Mouse (Mus musculus): ENCODE data around the gene Rrp8.

- no peak for TF ChIP-seq CTCF (conservative IDR thresholded peaks at IDR 0.05; ENCODE audit: low read length)
- TF ChIP-seq POU5F1 (IDR thresholded peaks at IDR 0.05; ENCODE audit: borderline replicate concordance, low read length): no peak
- TF ChIP-seq NANOG (IDR thresholded peaks at IDR 0.05; ENCODE audit: borderline replicate concordance, low read length): no peak
Measured at GRCm38 (mm10) chr7:105767729-105768165, 30.6 kb upstream of the Rrp8 start.

All from E14TG2a.4 (cell line).